Comparison of ENCODE assay signal across 8 mouse cellular contexts in genomic region chrX:23693443-23694400, GRCm38 (mm10). TPM values are rescaled to one million over a fixed set of nuclear protein-coding genes. Genes with fewer than 3 reads are reported as not detected.
A peak's percentile ranks its signal among the peaks of the same experiment; 100 is the strongest.
DNase-seq lines count a peak whose midpoint lies in the region; ATAC-seq and TF ChIP-seq lines count a peak whose summit lies in the region.

No protein-coding gene starts in this region.

- peak overlapping the region; percentile 88 for H3K4me3 ChIP-seq in lung, adult 2 months (replicated peaks; ENCODE audit: extremely low read depth, low read depth, low read length)
- H3K4me3 ChIP-seq in MEL (ENCODE audit: control insufficient read depth in 1 of 2, insufficient read depth in 1 of 2, low read depth in 2 of 2, low read length in 2 of 2): peak overlapping the region; percentile 86 to 94
- H3K4me3 ChIP-seq in embryonic facial prominence, embryonic 12.5 days: peak overlapping the region; percentile 52
- H3K4me3 ChIP-seq in hindbrain, embryonic 15.5 days: peak overlapping the region; percentile 69
- peak overlapping the region; percentile 58 for H3K4me3 ChIP-seq in midbrain, embryonic 12.5 days

- TF ChIP-seq RAD21 in MEL (IDR thresholded peaks at IDR 0.05; ENCODE audit: low read depth, low read length): no peak

- no peak for TF ChIP-seq CTCF in lung, adult 2 months (IDR thresholded peaks at IDR 0.05; ENCODE audit: insufficient read depth, low read length)
- no peak for TF ChIP-seq CTCF in MEL (IDR thresholded peaks at IDR 0.05 in 2 of 3, conservative IDR thresholded peaks at IDR 0.05 in 1 of 3; ENCODE audit: control insufficient read depth in 1 of 3, insufficient read depth in 1 of 3, low read depth in 2 of 3, low read length in 3 of 3, poor library complexity in 1 of 3, severe bottlenecking in 1 of 3)

- no peaks in the 10 kb centered on the region for H3K27me3 ChIP-seq in MEL (ENCODE audit: control insufficient read depth in 1 of 2, insufficient read depth in 2 of 2, low read length in 2 of 2)
- H3K27me3 ChIP-seq in embryonic facial prominence, embryonic 12.5 days: no peaks in the 10 kb centered on the region
- no peaks in the 10 kb centered on the region for H3K27me3 ChIP-seq in hindbrain, embryonic 15.5 days
- no peaks in the 10 kb centered on the region for H3K27me3 ChIP-seq in midbrain, embryonic 12.5 days

- H3K36me3 ChIP-seq in MEL (ENCODE audit: control insufficient read depth in 1 of 2, insufficient read depth in 2 of 2, low read length in 2 of 2): peaks cover 0 to 14% of the 10 kb centered on the region in 2 experiments; a peak in 2 of 4 replicates
- no peaks in the 10 kb centered on the region for H3K36me3 ChIP-seq in embryonic facial prominence, embryonic 12.5 days
- no peaks in the 10 kb centered on the region for H3K36me3 ChIP-seq in hindbrain, embryonic 15.5 days
- no peaks in the 10 kb centered on the region for H3K36me3 ChIP-seq in midbrain, embryonic 12.5 days

- H3K9ac ChIP-seq in MEL (ENCODE audit: control insufficient read depth, low read depth, low read length, poor library complexity, severe bottlenecking): peak overlapping the region; percentile 94
- H3K9ac ChIP-seq in embryonic facial prominence, embryonic 12.5 days: peak overlapping the region; percentile 59
- peak overlapping the region; percentile 72 for H3K9ac ChIP-seq in hindbrain, embryonic 15.5 days
- H3K9ac ChIP-seq in midbrain, embryonic 12.5 days (replicated peaks): peak overlapping the region; percentile 59

- H3K4me1 ChIP-seq in lung, adult 2 months (ENCODE audit: control insufficient read depth, insufficient read depth, low read length): no peaks in the 10 kb centered on the region; the same call in 1 of the 2 replicates
- H3K4me1 ChIP-seq in MEL (ENCODE audit: control insufficient read depth in 1 of 2, insufficient read depth in 2 of 2, low read length in 2 of 2): peaks cover 0 to 12% of the 10 kb centered on the region in 2 experiments; a peak in 2 of 4 replicates
- no peaks in the 10 kb centered on the region for H3K4me1 ChIP-seq in embryonic facial prominence, embryonic 12.5 days
- H3K4me1 ChIP-seq in hindbrain, embryonic 15.5 days (replicated peaks): 0 out of 2 replicates have a peak, but pooled peaks cover 7% of the 10 kb centered on the region
- no peaks in the 10 kb centered on the region for H3K4me1 ChIP-seq in midbrain, embryonic 12.5 days

- peak overlapping the region; percentile 48 for H3K4me2 ChIP-seq in embryonic facial prominence, embryonic 12.5 days (replicated peaks)
- H3K4me2 ChIP-seq in hindbrain, embryonic 15.5 days: peak overlapping the region; percentile 57
- H3K4me2 ChIP-seq in midbrain, embryonic 12.5 days (replicated peaks): peak overlapping the region; percentile 54

- H3K9me3 ChIP-seq in MEL (replicated peaks; ENCODE audit: insufficient read depth, low read length): no peaks in the 10 kb centered on the region
- no peaks in the 10 kb centered on the region for H3K9me3 ChIP-seq in embryonic facial prominence, embryonic 12.5 days
- H3K9me3 ChIP-seq in hindbrain, embryonic 15.5 days: no peaks in the 10 kb centered on the region
- H3K9me3 ChIP-seq in midbrain, embryonic 12.5 days: no peaks in the 10 kb centered on the region

- peak overlapping the region; percentile 98 for H3K27ac ChIP-seq in MEL (ENCODE audit: control insufficient read depth, low read depth, low read length)
- H3K27ac ChIP-seq in embryonic facial prominence, embryonic 12.5 days: peak overlapping the region; percentile 80
- peak overlapping the region; percentile 88 for H3K27ac ChIP-seq in hindbrain, embryonic 15.5 days (replicated peaks)
- peak overlapping the region; percentile 80 for H3K27ac ChIP-seq in midbrain, embryonic 12.5 days (replicated peaks)

- WGBS in lung, adult 2 months: 18% methylated on average over 28 of the region's 28 CpGs
- 10% methylated on average over 26 of the region's 28 CpGs for WGBS in embryonic facial prominence, embryonic 12.5 days
- WGBS in hindbrain, embryonic 15.5 days: 16% methylated on average over 26 of the region's 28 CpGs
- 17% methylated on average over 28 of the region's 28 CpGs for WGBS in midbrain, embryonic 12.5 days

- DNase-seq in lung, adult 2 months: peak; percentile 6
- DNase-seq in lung, postnatal 14 days: no peak
- DNase-seq in MEL (ENCODE audit: low read depth, low spot score): peak; percentile 67
- DNase-seq in layer of hippocampus, adult 8-10 months (ENCODE audit: low spot score in 2 of 2): no peak
- DNase-seq in left cerebral cortex, adult 11 months (ENCODE audit: low spot score): no peak

- TF ChIP-seq POLR2A in lung, adult 2 months (IDR thresholded peaks at IDR 0.05; ENCODE audit: borderline replicate concordance, extremely low read depth, low read depth, low read length): no peak
- peak in 1 of 2 experiments; percentile 14; a peak in 1 of 4 replicates for TF ChIP-seq POLR2A in MEL (IDR thresholded peaks at IDR 0.05; ENCODE audit: control insufficient read depth in 1 of 2, insufficient read depth in 1 of 2, low read depth in 1 of 2, low read length in 2 of 2, poor library complexity in 1 of 2)

- TF ChIP-seq EP300 in MEL (IDR thresholded peaks at IDR 0.05; ENCODE audit: low read depth in 1 of 2, low read length in 2 of 2): no peak

- 0 out of 2 replicates have a peak, but pooled peaks have one; percentile 7 for ATAC-seq in embryonic facial prominence, embryonic 12.5 days (ENCODE audit: insufficient number of reproducible peaks, insufficient read depth, low FRiP score, low TSS enrichment)
- no peak for ATAC-seq in hindbrain, embryonic 15.5 days (ENCODE audit: low FRiP score, low read depth)
- ATAC-seq in midbrain, embryonic 12.5 days (ENCODE audit: low FRiP score, low read depth): no peak

- H3K79me2 ChIP-seq in MEL (ENCODE audit: control insufficient read depth, insufficient read depth, low read length, poor library complexity): peaks cover 43% of the 10 kb centered on the region

TF ChIP-seq in MEL, 35 proteins besides CTCF, POLR2A, EP300 and RAD21:
- TF ChIP-seq NELFE (IDR thresholded peaks at IDR 0.05; ENCODE audit: low read depth, low read length): no peak
- TF ChIP-seq POLR2AphosphoS2 (IDR thresholded peaks at IDR 0.05; ENCODE audit: low read length): no peak
- no peak for TF ChIP-seq ZC3H11A (IDR thresholded peaks at IDR 0.05; ENCODE audit: low read depth, low read length)
- no peak for TF ChIP-seq ZKSCAN1 (IDR thresholded peaks at IDR 0.05; ENCODE audit: low read depth, low read length)
- peak; percentile 10; the same call in 1 of the 2 replicates for TF ChIP-seq SIN3A (IDR thresholded peaks at IDR 0.05; ENCODE audit: low read length)
- TF ChIP-seq MYC (IDR thresholded peaks at IDR 0.05; ENCODE audit: low read depth, low read length): no peak
- TF ChIP-seq UBTF (IDR thresholded peaks at IDR 0.05; ENCODE audit: borderline replicate concordance, insufficient read depth, low read depth, low read length): no peak
- TF ChIP-seq MEF2A (IDR thresholded peaks at IDR 0.05; ENCODE audit: extremely low read depth, insufficient replicate concordance, low read depth, low read length, poor library complexity, severe bottlenecking): no peak
- peak; percentile 84; the same call in 1 of the 2 replicates for TF ChIP-seq JUND (IDR thresholded peaks at IDR 0.05; ENCODE audit: low read depth, low read length)
- TF ChIP-seq USF2 (IDR thresholded peaks at IDR 0.05; ENCODE audit: borderline replicate concordance in 1 of 2, insufficient read depth in 1 of 2, low read depth in 1 of 2, low read length in 2 of 2): no peak
- TF ChIP-seq MAX (IDR thresholded peaks at IDR 0.05; ENCODE audit: low read length): no peak
- TF ChIP-seq BHLHE40 (IDR thresholded peaks at IDR 0.05; ENCODE audit: borderline replicate concordance, low read depth, low read length): no peak
- TF ChIP-seq E2F4 (IDR thresholded peaks at IDR 0.05; ENCODE audit: borderline replicate concordance, low read depth, low read length): no peak
- TF ChIP-seq ZNF384 (IDR thresholded peaks at IDR 0.05; ENCODE audit: low read depth, low read length): no peak
- TF ChIP-seq MYB (IDR thresholded peaks at IDR 0.05; ENCODE audit: low read depth, low read length): no peak
- TF ChIP-seq MXI1 (IDR thresholded peaks at IDR 0.05; ENCODE audit: low read depth, low read length): peak; percentile 64
- no peak for TF ChIP-seq POLR2AphosphoS5 (IDR thresholded peaks at IDR 0.05; ENCODE audit: borderline replicate concordance, low read depth, low read length)
- peak; percentile 96 for TF ChIP-seq CHD1 (IDR thresholded peaks at IDR 0.05; ENCODE audit: low read depth, low read length)
- TF ChIP-seq SMC3 (IDR thresholded peaks at IDR 0.05; ENCODE audit: low read depth, low read length): no peak
- TF ChIP-seq ELF1 (IDR thresholded peaks at IDR 0.05; ENCODE audit: low read depth, low read length): 0 out of 2 replicates have a peak, but pooled peaks have one; percentile 10
- TF ChIP-seq MAZ (IDR thresholded peaks at IDR 0.05; ENCODE audit: low read depth, low read length): no peak
- TF ChIP-seq TCF12 (IDR thresholded peaks at IDR 0.05; ENCODE audit: low read depth, low read length): no peak
- no peak; the same call in 1 of the 2 replicates for TF ChIP-seq TBP (IDR thresholded peaks at IDR 0.05; ENCODE audit: low read depth, low read length)
- no peak for TF ChIP-seq USF1 (IDR thresholded peaks at IDR 0.05; ENCODE audit: low read depth, low read length)
- TF ChIP-seq RCOR1 (IDR thresholded peaks at IDR 0.05; ENCODE audit: low read depth, low read length): no peak
- no peak for TF ChIP-seq GABPA (IDR thresholded peaks at IDR 0.05; ENCODE audit: low read depth, low read length)
- TF ChIP-seq ZMIZ1 (IDR thresholded peaks at IDR 0.05; ENCODE audit: low read depth, low read length): no peak; the same call in 1 of the 2 replicates
- no peak for TF ChIP-seq HCFC1 (IDR thresholded peaks at IDR 0.05; ENCODE audit: low read depth, low read length)
- TF ChIP-seq MAFK (IDR thresholded peaks at IDR 0.05; ENCODE audit: borderline replicate concordance, low read depth, low read length): no peak
- no peak for TF ChIP-seq KAT2A (conservative IDR thresholded peaks at IDR 0.05; ENCODE audit: low read depth, low read length)
- TF ChIP-seq GATA1 (IDR thresholded peaks at IDR 0.05; ENCODE audit: low read depth, low read length): no peak

RNA-seq across cellular contexts. Expression of gene Wdr44, which starts 0.9 kb away (rescaled TPM):
- 3.4 and 3.6 TPM in 2 replicates for polyA plus RNA-seq in lung, adult 2 months (2012; rRNA removed)
- 7.5 and 10.4 TPM in 2 replicates for total RNA-seq in MEL (2012; rRNA removed)
- 10 to 100 TPM in 1 of 2 experiments, not detected in 1; 20.3 TPM for polyA plus RNA-seq in MEL (2012; ENCODE audit: insufficient read depth in 1 of 2, insufficient read length in 2 of 2, low read depth in 1 of 2, low replicate concordance in 2 of 2, missing spikeins in 1 of 2)
- polyA plus RNA-seq in embryonic facial prominence, embryonic 12.5 days (2016; fragmentation: Nextera tagmentation; extraction: Ambion mirVana): 7.7 and 7.9 TPM in 2 replicates
- polyA plus RNA-seq in hindbrain, embryonic 15.5 days (2015; fragmentation: Nextera tagmentation; extraction: Ambion mirVana): 16.3 and 18.5 TPM in 2 replicates
- 8.8 and 9.3 TPM in 2 replicates for polyA plus RNA-seq in midbrain, embryonic 12.5 days (2016; fragmentation: Nextera tagmentation; extraction: Ambion mirVana)
- 10 to 100 TPM; 22.1 to 24.0 (median 23.4) TPM for total RNA-seq in layer of hippocampus, adult 8-10 months (2022)

Comparison
In these comparisons a context has a peak if more than half of its experiments do, and no peak if none do; other contexts are left out.
1. DNase-seq: peak in lung, adult 2 months (single experiment) and MEL (single experiment); none in lung, postnatal 14 days (single experiment), layer of hippocampus, adult 8-10 months (0 of 2) and left cerebral cortex, adult 11 months (single experiment).
2. Peak in every context shown above with its lines, with median percentiles within 50 percentile points of each other: H3K4me3 ChIP-seq, H3K27ac ChIP-seq, H3K9ac ChIP-seq and H3K4me2 ChIP-seq.